Mouse (Mus musculus) central nervous system, embryonic 18 days (tissue): ENCODE measurements around the gene Fcgr2b. TPM values are rescaled to one million over a fixed set of nuclear protein-coding genes. Genes with fewer than 3 reads are reported as not detected.

Experiments
- polyA plus RNA-seq: library from polyadenylated mRNA; depleted of rRNA; stranded (reverse); fragments of >200 nt; gene quantifications from 2 replicates; pipeline ENCODE4 v1.2.3, GENCODE M21; 2012; rRNA removed

Fcgr2b gene
- 2.0 and 2.4 TPM in 2 replicates for polyA plus RNA-seq

GRCm38 (mm10) chr1:170976447-170976846 lies at the start of gene Fcgr2b:
Gene Fcgr2b (minus strand): TSS chr1:170976547.

GRCm38 (mm10) chr1:171018737-171019136 lies 42.4 kb upstream of the Fcgr2b start, which contains the start of gene Fcgr4:
Gene Fcgr4 (plus strand): TSS chr1:171018920.

GRCm38 (mm10) chr1:170927378-170927777 lies 49.0 kb downstream of the Fcgr2b start, which contains the start of gene Fcrla:
Gene Fcrla (minus strand): TSS chr1:170927583.

GRCm38 (mm10) chr1:170912891-170913615 lies 63.3 kb downstream of the Fcgr2b start, which contains the start of gene Fcrlb:
Gene Fcrlb (minus strand): TSS chr1:170912941.

Other genes starting within 250 kb of the Fcgr2b start
- gene Atf6, start 108.8 kb downstream of the Fcgr2b start, polyA plus RNA-seq: 8.6 and 8.8 TPM in 2 replicates
- 0.87 and 1.0 TPM in 2 replicates for gene Gm26620, start 91.5 kb downstream of the Fcgr2b start, polyA plus RNA-seq
- gene Dusp12, start 91.0 kb downstream of the Fcgr2b start, polyA plus RNA-seq: 50.6 and 56.2 TPM in 2 replicates
- gene Fcrlb, start 63.6 kb downstream of the Fcgr2b start, polyA plus RNA-seq: 0.47 and 0.62 TPM in 2 replicates
- 0.21 TPM in 1 of 2 replicates, not detected in the other for gene Fcrla, start 49.0 kb downstream of the Fcgr2b start, polyA plus RNA-seq
- 0.32 and 0.34 TPM in 2 replicates for gene Fcgr4, start 42.4 kb upstream of the Fcgr2b start, polyA plus RNA-seq
- 5.2 and 7.3 TPM in 2 replicates for gene Fcgr3, start 88.4 kb upstream of the Fcgr2b start, polyA plus RNA-seq
- 5.2 and 8.0 TPM in 2 replicates for gene Cfap126, start 137.4 kb upstream of the Fcgr2b start, polyA plus RNA-seq
- gene Sdhc, start 174.1 kb upstream of the Fcgr2b start, polyA plus RNA-seq: 233 and 246 TPM in 2 replicates
- 0.70 and 10.6 TPM in 2 replicates for gene Mpz, start 174.2 kb upstream of the Fcgr2b start, polyA plus RNA-seq
- 15.7 and 19.8 TPM in 2 replicates for gene Pcp4l1, start 219.7 kb upstream of the Fcgr2b start, polyA plus RNA-seq
- gene Nr1i3, start 237.4 kb upstream of the Fcgr2b start, polyA plus RNA-seq: 0.03 and 0.06 TPM in 2 replicates
- gene Tomm40l, start 246.0 kb upstream of the Fcgr2b start, polyA plus RNA-seq: 47.7 and 50.1 TPM in 2 replicates
- 2.4 and 3.0 TPM in 2 replicates for gene Apoa2, start 248.5 kb upstream of the Fcgr2b start, polyA plus RNA-seq